Mouse (Mus musculus) heart, adult 2 months (tissue): ENCODE data around the gene Plod1. TPM values are rescaled to one million over a fixed set of nuclear protein-coding genes. Genes with fewer than 3 reads are reported as not detected.
"Not testable (repeated sequence)": the region's sequence is repeated elsewhere in the genome, so short reads cannot be mapped to it uniquely, and the experiment has no call there.

Source experiments
- DNase-seq, 2 experiments: peaks; one replicate each; pipeline ENCODE4 v3.0.0; 2021
- H3K27ac ChIP-seq: fragments of 200-600 bp; 2 replicates; pipeline ENCODE4 v1.8.1; 2022
- H3K27me3 ChIP-seq: fragments of 200-500 bp; 2 replicates; pipeline ENCODE4 v1.6.1; 2012; ENCODE audit warnings: mild to moderate bottlenecking, low read length, inconsistent platforms, mixed read lengths; ENCODE audit not compliant: control insufficient read depth, insufficient read depth
- H3K36me3 ChIP-seq: fragments of 200-500 bp; 2 replicates; pipeline ENCODE4 v1.6.1; 2012; ENCODE audit warnings: low read length, inconsistent platforms; ENCODE audit not compliant: control insufficient read depth, insufficient read depth
- H3K4me1 ChIP-seq: fragments of 200-500 bp; 2 replicates; pipeline ENCODE4 v1.6.1; 2011; ENCODE audit warnings: low read length; ENCODE audit not compliant: control insufficient read depth, insufficient read depth
- H3K4me3 ChIP-seq: fragments of 200-600 bp; 2 replicates; pipeline ENCODE4 v1.8.1; 2022
- H3K79me2 ChIP-seq: fragments of 200-500 bp; replicated peaks from 2 replicates; pipeline ENCODE4 v1.6.1; 2012; ENCODE audit warnings: mild to moderate bottlenecking, inconsistent platforms, low read length, moderate library complexity, mixed read lengths; ENCODE audit not compliant: control insufficient read depth, insufficient read depth
- H3K9ac ChIP-seq: fragments of 200-500 bp; 2 replicates; pipeline ENCODE4 v1.6.1; 2012; ENCODE audit warnings: low read depth, mild to moderate bottlenecking, control low read depth, inconsistent platforms, low read length, mixed read lengths
- CTCF ChIP-seq: fragments of 200-600 bp; IDR thresholded peaks from 2 replicates; pipeline ENCODE4 v1.8.1; 2022; ENCODE audit warnings: antibody characterized with exemption, mild to moderate bottlenecking, moderate library complexity
- EP300 ChIP-seq: fragments of 200-500 bp; IDR thresholded peaks from 2 replicates; pipeline ENCODE4 v1.6.1; 2011; ENCODE audit warnings: low read depth, low read length, control low read depth; ENCODE audit not compliant: insufficient read depth
- POLR2A ChIP-seq: fragments of 200-500 bp; IDR thresholded peaks from 2 replicates; pipeline ENCODE4 v1.6.1; 2011; ENCODE audit warnings: mild to moderate bottlenecking, low read depth, low read length, control low read depth; ENCODE audit not compliant: insufficient read depth
- WGBS: fragments of 180-500 bp; shearing (Covaris S2); methylation state at CpG from one replicate; pipeline ENCODE4 v1.1.7; 2018; 5-methylcytosine and 5-hydroxymethylcytosine counted together
- intact Hi-C: fragments of 180-260 bp; cut with DNase I; formaldehyde crosslinking; loops from one replicate; pipeline ENCODE4 v1.15.1; 2025
- polyA plus RNA-seq: library from polyadenylated mRNA; depleted of rRNA; stranded (reverse); fragments of >200 nt; gene quantifications from 2 replicates; pipeline ENCODE4 v1.2.3, GENCODE M21; 2012; rRNA removed
- total RNA-seq, 2 experiments: library from RNA; stranded (reverse); gene quantifications; 2 replicates each; pipeline ENCODE4 v1.2.3; 2021

Gene Plod1
- total and polyA plus RNA-seq, 3 experiments, result 62.4 to 88.6 (median 65.8) TPM

GRCm38 (mm10) chr4:147867563-147868449 lies 68.8 kb downstream of the Plod1 start:
- peak overlapping the region; percentile 80 for H3K4me3 ChIP-seq
- H3K27ac ChIP-seq, result peak overlapping the region; percentile 51
- peak overlapping the region; percentile 80 for H3K9ac ChIP-seq
- H3K79me2 ChIP-seq, result 0 out of 2 replicates have a peak, but pooled peaks cover 4% of the 10 kb centered on the region
- H3K4me1 ChIP-seq, result peaks cover 11% of the 10 kb centered on the region
- DNase-seq, result no peak
- 3% methylated on average over 22 of the region's 22 CpGs for WGBS
- intact Hi-C loops, result loop anchor here (2.0 to 5.0 kb wide), 3 partner anchors 19 to 69 kb away; partner anchors contain the start of genes Mfn2, Plod1 and Zfp933
- H3K27me3 ChIP-seq, result no peaks in the 10 kb centered on the region
- TF ChIP-seq CTCF (no peak), POLR2A (no peak), EP300 (no peak)
- peaks cover 3% of the 10 kb centered on the region; the same call in 1 of the 2 replicates for H3K36me3 ChIP-seq

GRCm38 (mm10) chr4:147866793-147867192 lies 69.8 kb downstream of the Plod1 start:
- 25% methylated on average over 3 of the region's 3 CpGs for WGBS
- DNase-seq, H3K27me3 ChIP-seq, H3K27ac ChIP-seq, H3K79me2 ChIP-seq, H3K9ac ChIP-seq, H3K4me3 ChIP-seq, H3K4me1 ChIP-seq, H3K36me3 ChIP-seq: not testable (repeated sequence)
- intact Hi-C loops, result loop anchor here (2.0 to 5.0 kb wide), 3 partner anchors 18 to 71 kb away; partner anchors contain the start of genes Mfn2, Plod1 and Zfp933

GRCm38 (mm10) chr4:147866056-147866455 lies 70.5 kb downstream of the Plod1 start:
- Histone ChIP-seq H3K79me2 (no peaks in the 10 kb centered on the region), H3K9ac (no peak overlapping the region), H3K36me3 (peaks cover 3% of the 10 kb centered on the region; the same call in 1 of the 2 replicates), H3K4me1 (peaks cover 8% of the 10 kb centered on the region), H3K4me3 (no peak overlapping the region), H3K27me3 (no peaks in the 10 kb centered on the region), H3K27ac (no peak overlapping the region)
- intact Hi-C loops, result loop anchor here (2.0 to 5.0 kb wide), 3 partner anchors 17 to 71 kb away; partner anchors contain the start of genes Mfn2, Plod1 and Zfp933
- 97% methylated on average over 9 of the region's 9 CpGs for WGBS
- no peak for TF ChIP-seq EP300
- no peak for TF ChIP-seq CTCF
- TF ChIP-seq POLR2A, result no peak
- no peak for DNase-seq

GRCm38 (mm10) chr4:147865651-147866050 lies 70.9 kb downstream of the Plod1 start:
- H3K36me3 ChIP-seq, result peaks cover 3% of the 10 kb centered on the region; the same call in 1 of the 2 replicates
- whole genome bisulfite sequencing, result 89% methylated on average over 6 of the region's 6 CpGs
- no peaks in the 10 kb centered on the region for H3K79me2 ChIP-seq
- TF ChIP-seq CTCF, result no peak
- no peak for TF ChIP-seq EP300
- TF ChIP-seq POLR2A, result no peak
- H3K4me1 ChIP-seq, result peaks cover 8% of the 10 kb centered on the region
- intact Hi-C loops, result loop anchor here (2.0 to 5.0 kb wide), 3 partner anchors 17 to 72 kb away; partner anchors contain the start of genes Mfn2, Plod1 and Zfp933
- no peak for DNase-seq
- no peaks in the 10 kb centered on the region for H3K27me3 ChIP-seq
- no peak overlapping the region for H3K9ac ChIP-seq
- no peak overlapping the region for H3K4me3 ChIP-seq
- no peak overlapping the region for H3K27ac ChIP-seq

- no peak overlapping the region for H3K27ac ChIP-seq
- no peaks in the 10 kb centered on the region for H3K79me2 ChIP-seq
- H3K36me3 ChIP-seq, result no peaks in the 10 kb centered on the region
- no peak for DNase-seq
- 86% methylated on average over 3 of the region's 3 CpGs for WGBS
- intact Hi-C loops, result no loop called here
- TF ChIP-seq EP300 (no peak), POLR2A (no peak), CTCF (no peak)
- H3K4me1 ChIP-seq, result no peaks in the 10 kb centered on the region
- H3K4me3 ChIP-seq, result no peak overlapping the region
- no peak overlapping the region for H3K9ac ChIP-seq
- no peaks in the 10 kb centered on the region for H3K27me3 ChIP-seq
These were observed 74.5 kb downstream of the Plod1 start for GRCm38 (mm10) chr4:147862051-147862450.

Other genes with a start within 250 kb of the Plod1 start
- gene Zfp534, start 234.2 kb downstream of the Plod1 start, total RNA-seq, result not detected
- gene Zfp534, start 234.2 kb downstream of the Plod1 start, polyA plus RNA-seq, result not detected in 2 replicates
- 1 to 10 TPM; 2.5 to 2.6 TPM for gene Zfp984, start 127.0 kb downstream of the Plod1 start, total RNA-seq
- 0.31 and 1.5 TPM in 2 replicates for gene Zfp984, start 127.0 kb downstream of the Plod1 start, polyA plus RNA-seq
- gene Zfp933, start 88.4 kb downstream of the Plod1 start, total RNA-seq, result 10 to 100 TPM; 10.3 to 11.2 TPM
- gene Zfp933, start 88.4 kb downstream of the Plod1 start, polyA plus RNA-seq, result 1.3 and 3.7 TPM in 2 replicates
- 1 to 10 TPM; 5.4 to 7.4 TPM for gene Miip, start 68.0 kb downstream of the Plod1 start, total RNA-seq
- 24.8 and 26.0 TPM in 2 replicates for gene Miip, start 68.0 kb downstream of the Plod1 start, polyA plus RNA-seq
- 10 to 100 TPM; 21.1 to 22.8 TPM for gene Fv1, start 67.8 kb downstream of the Plod1 start, total RNA-seq
- 3.3 and 14.3 TPM in 2 replicates for gene Fv1, start 67.8 kb downstream of the Plod1 start, polyA plus RNA-seq
- 100 to 1,000 TPM; 626 to 697 TPM for gene Mfn2, start 32.1 kb downstream of the Plod1 start, total RNA-seq
- 395 and 619 TPM in 2 replicates for gene Mfn2, start 32.1 kb downstream of the Plod1 start, polyA plus RNA-seq
- gene 2510039O18Rik, start 4.1 kb upstream of the Plod1 start, total RNA-seq, result 10 to 100 TPM; 38.9 to 41.9 TPM
- gene 2510039O18Rik, start 4.1 kb upstream of the Plod1 start, polyA plus RNA-seq, result 41.2 and 42.3 TPM in 2 replicates
- 100 to 1,000 TPM; 117 to 262 TPM for gene Nppb, start 49.0 kb upstream of the Plod1 start, total RNA-seq
- 204 and 212 TPM in 2 replicates for gene Nppb, start 49.0 kb upstream of the Plod1 start, polyA plus RNA-seq
- gene Nppa, start 64.0 kb upstream of the Plod1 start, total RNA-seq, result 1,000 to 10,000 TPM; 1,237 to 1,820 TPM
- gene Nppa, start 64.0 kb upstream of the Plod1 start, polyA plus RNA-seq, result 4,085 and 4,474 TPM in 2 replicates
- 1 to 10 TPM; 7.5 to 8.1 TPM for gene Clcn6, start 102.1 kb upstream of the Plod1 start, total RNA-seq
- gene Clcn6, start 102.1 kb upstream of the Plod1 start, polyA plus RNA-seq, result 8.9 and 9.0 TPM in 2 replicates
- 10 to 100 TPM in 1 of 2 experiments, 1 to 10 TPM in 1; 8.2 to 11.0 TPM for gene Mthfr, start 102.3 kb upstream of the Plod1 start, total RNA-seq
- gene Mthfr, start 102.3 kb upstream of the Plod1 start, polyA plus RNA-seq, result 15.7 and 17.3 TPM in 2 replicates
- 10 to 100 TPM; 38.3 to 47.1 TPM for gene Agtrap, start 151.3 kb upstream of the Plod1 start, total RNA-seq
- gene Agtrap, start 151.3 kb upstream of the Plod1 start, polyA plus RNA-seq, result 26.8 and 40.2 TPM in 2 replicates
- gene Mad2l2, start 193.6 kb upstream of the Plod1 start, total RNA-seq, result 10 to 100 TPM; 11.0 to 13.8 TPM
- gene Mad2l2, start 193.6 kb upstream of the Plod1 start, polyA plus RNA-seq, result 21.9 and 23.6 TPM in 2 replicates
- under 1 TPM in 1 of 2 experiments, not detected in 1; 0.41 TPM for gene Draxin, start 193.9 kb upstream of the Plod1 start, total RNA-seq
- gene Draxin, start 193.9 kb upstream of the Plod1 start, polyA plus RNA-seq, result 0.29 and 0.32 TPM in 2 replicates
- gene Fbxo6, start 215.4 kb upstream of the Plod1 start, total RNA-seq, result 10 to 100 TPM; 36.0 to 39.3 TPM
- gene Fbxo6, start 215.4 kb upstream of the Plod1 start, polyA plus RNA-seq, result 68.4 and 68.6 TPM in 2 replicates
- 10 to 100 TPM; 19.7 to 26.7 TPM for gene Fbxo44, start 223.7 kb upstream of the Plod1 start, total RNA-seq
- 18.7 and 35.0 TPM in 2 replicates for gene Fbxo44, start 223.7 kb upstream of the Plod1 start, polyA plus RNA-seq
- gene Fbxo2, start 223.9 kb upstream of the Plod1 start, total RNA-seq, result under 1 TPM in 1 of 2 experiments, not detected in 1; 0.31 TPM
- gene Fbxo2, start 223.9 kb upstream of the Plod1 start, polyA plus RNA-seq, result 0.47 and 0.59 TPM in 2 replicates